ENCODE assay signal across 15 mouse cellular contexts in the genomic region with DNA sequence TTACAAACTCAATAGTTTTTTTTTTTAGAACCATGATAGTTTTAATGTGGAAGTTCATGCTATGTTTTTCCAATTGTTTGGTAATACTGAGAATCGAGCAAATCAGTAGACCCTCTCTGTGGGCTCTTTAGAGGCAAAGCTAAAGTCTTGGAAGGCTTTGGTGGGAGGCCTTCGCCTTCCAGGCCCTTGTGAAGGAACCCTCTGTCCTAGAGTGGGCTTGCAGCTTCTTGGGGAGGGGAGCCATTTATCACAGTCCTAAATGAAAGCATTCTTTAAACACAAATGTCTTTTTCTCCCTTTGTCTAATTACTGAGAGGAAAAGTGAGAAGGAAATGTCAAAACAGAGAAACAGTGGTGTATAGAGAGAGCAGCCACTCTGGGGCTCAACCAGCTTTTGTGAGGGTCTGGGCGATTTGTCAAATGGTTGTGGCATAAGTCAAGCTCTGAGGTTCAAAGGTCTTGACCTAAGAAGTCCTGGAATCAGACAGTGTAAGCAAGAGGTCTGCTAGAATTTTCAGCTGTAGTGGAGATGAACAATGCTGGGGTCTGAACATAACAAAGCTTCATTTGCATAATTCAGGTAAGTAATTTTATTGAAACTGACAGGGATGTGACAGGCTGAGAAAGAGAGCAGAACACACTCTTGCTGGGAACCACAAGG.
A peak's percentile ranks its signal among the peaks of the same experiment; 100 is the strongest.
DNase-seq lines count a peak whose midpoint lies in the region; ATAC-seq and TF ChIP-seq lines count a peak whose summit lies in the region.
"Had no signal": no experiment of that assay in that cellular context is flagged by ENCODE, and none has a peak within 500 bp of the region (broad histone marks: within the 10 kb centered on the region; RNA-seq: fewer than 3 reads in every experiment).

No protein-coding gene starts in this region.

- TF ChIP-seq CTCF in intestine, postnatal 0 days (IDR thresholded peaks at IDR 0.05; ENCODE audit: low read depth) = no peak

- no peaks in the 10 kb centered on the region for H3K9me3 ChIP-seq in embryonic facial prominence, embryonic 12.5 days
- no peaks in the 10 kb centered on the region for H3K9me3 ChIP-seq in hindbrain, embryonic 10.5 days
- no peaks in the 10 kb centered on the region for H3K9me3 ChIP-seq in midbrain, embryonic 12.5 days
- no peaks in the 10 kb centered on the region for H3K9me3 ChIP-seq in intestine, postnatal 0 days (ENCODE audit: control insufficient read depth)
- H3K9me3 ChIP-seq: lung, embryonic 15.5 days; stomach, embryonic 15.5 days had no signal

- peak; percentile 72 for ATAC-seq in embryonic facial prominence, embryonic 12.5 days (ENCODE audit: insufficient number of reproducible peaks, insufficient read depth, low FRiP score, low TSS enrichment)
- peak; percentile 39 for ATAC-seq in midbrain, embryonic 12.5 days (ENCODE audit: low FRiP score, low read depth)
- no peak for ATAC-seq in intestine, postnatal 0 days

- H3K4me1 ChIP-seq in embryonic facial prominence, embryonic 12.5 days = no peaks in the 10 kb centered on the region
- peaks cover 44% of the 10 kb centered on the region for H3K4me1 ChIP-seq in hindbrain, embryonic 10.5 days (replicated peaks)
- peaks cover 21% of the 10 kb centered on the region for H3K4me1 ChIP-seq in midbrain, embryonic 12.5 days
- H3K4me1 ChIP-seq in intestine, postnatal 0 days (replicated peaks; ENCODE audit: control insufficient read depth, insufficient read depth, low read length) = no peaks in the 10 kb centered on the region
- H3K4me1 ChIP-seq: lung, embryonic 15.5 days; stomach, embryonic 15.5 days had no signal

- no peaks in the 10 kb centered on the region for H3K27me3 ChIP-seq in embryonic facial prominence, embryonic 12.5 days
- H3K27me3 ChIP-seq in hindbrain, embryonic 10.5 days (ENCODE audit: insufficient read depth, poor library complexity, severe bottlenecking) = no peaks in the 10 kb centered on the region
- H3K27me3 ChIP-seq in midbrain, embryonic 12.5 days = no peaks in the 10 kb centered on the region
- no peaks in the 10 kb centered on the region for H3K27me3 ChIP-seq in intestine, postnatal 0 days (replicated peaks; ENCODE audit: control insufficient read depth, insufficient read depth, low read length)
- H3K27me3 ChIP-seq: CH12.LX; lung, embryonic 15.5 days; stomach, embryonic 15.5 days had no signal

- no peak overlapping the region for H3K4me3 ChIP-seq in embryonic facial prominence, embryonic 12.5 days
- H3K4me3 ChIP-seq in hindbrain, embryonic 10.5 days = no peak overlapping the region
- no peak overlapping the region for H3K4me3 ChIP-seq in midbrain, embryonic 12.5 days
- no peak overlapping the region for H3K4me3 ChIP-seq in intestine, postnatal 0 days (ENCODE audit: low read depth, low read length)
- H3K4me3 ChIP-seq: lung, embryonic 15.5 days; stomach, embryonic 15.5 days had no signal

- no peaks in the 10 kb centered on the region for H3K36me3 ChIP-seq in embryonic facial prominence, embryonic 12.5 days
- no peaks in the 10 kb centered on the region for H3K36me3 ChIP-seq in hindbrain, embryonic 10.5 days
- H3K36me3 ChIP-seq in midbrain, embryonic 12.5 days = no peaks in the 10 kb centered on the region
- no peaks in the 10 kb centered on the region for H3K36me3 ChIP-seq in intestine, postnatal 0 days (ENCODE audit: control insufficient read depth, insufficient read depth)
- H3K36me3 ChIP-seq: lung, embryonic 15.5 days; stomach, embryonic 15.5 days had no signal

- H3K27ac ChIP-seq in embryonic facial prominence, embryonic 12.5 days = no peak overlapping the region
- peak overlapping the region; percentile 77 for H3K27ac ChIP-seq in hindbrain, embryonic 10.5 days
- H3K27ac ChIP-seq in midbrain, embryonic 12.5 days (replicated peaks) = peak overlapping the region; percentile 40
- no peak overlapping the region for H3K27ac ChIP-seq in intestine, postnatal 0 days (ENCODE audit: low read depth, low read length)
- H3K27ac ChIP-seq: lung, embryonic 15.5 days; stomach, embryonic 15.5 days had no signal

- 21% methylated on average over 3 of the region's 3 CpGs for WGBS in embryonic facial prominence, embryonic 12.5 days
- 11% methylated on average over 3 of the region's 3 CpGs for WGBS in hindbrain, embryonic 10.5 days
- 10% methylated on average over 3 of the region's 3 CpGs for WGBS in midbrain, embryonic 12.5 days
- WGBS in intestine, postnatal 0 days = 52% methylated on average over 3 of the region's 3 CpGs

- peak; percentile 66 for DNase-seq in hindbrain, embryonic 10.5 days (ENCODE audit: low spot score)
- peak; percentile 52 for DNase-seq in retina, postnatal 1 day
- no peak for DNase-seq in heart, adult 9 months (ENCODE audit: low spot score in 2 of 2)
- DNase-seq in cerebellum, adult 18-20 months = no peak
- DNase-seq: gastrocnemius, postnatal 36 days; kidney, adult 18-20 months; liver; right cerebral cortex, postnatal 4 days; thymus, postnatal 4 days had no signal

- no peak overlapping the region for H3K4me2 ChIP-seq in embryonic facial prominence, embryonic 12.5 days (replicated peaks)
- H3K4me2 ChIP-seq in midbrain, embryonic 12.5 days (replicated peaks) = no peak overlapping the region
- H3K4me2 ChIP-seq in intestine, postnatal 0 days (replicated peaks; ENCODE audit: low read depth) = no peak overlapping the region
- H3K4me2 ChIP-seq: lung, embryonic 15.5 days; stomach, embryonic 15.5 days had no signal

- no peak overlapping the region for H3K9ac ChIP-seq in embryonic facial prominence, embryonic 12.5 days
- H3K9ac ChIP-seq in midbrain, embryonic 12.5 days (replicated peaks) = no peak overlapping the region
- H3K9ac ChIP-seq in intestine, postnatal 0 days (ENCODE audit: low read depth, low read length) = no peak overlapping the region
- H3K9ac ChIP-seq: lung, embryonic 15.5 days; stomach, embryonic 15.5 days had no signal

Comparison
In these comparisons a context has a peak if more than half of its experiments do, and no peak if none do; other contexts are left out.
1. H3K27ac ChIP-seq: peak in hindbrain, embryonic 10.5 days (single experiment) and midbrain, embryonic 12.5 days (single experiment); none in embryonic facial prominence, embryonic 12.5 days (single experiment) and intestine, postnatal 0 days (single experiment).
2. DNase-seq: peak in hindbrain, embryonic 10.5 days (single experiment) and retina, postnatal 1 day (single experiment); none in heart, adult 9 months (0 of 2) and cerebellum, adult 18-20 months (0 of 2).